Mouse (Mus musculus) hindbrain, embryonic 11.5 days (tissue): ENCODE results near the gene Mef2d. TPM values are rescaled to one million over a fixed set of nuclear protein-coding genes. Genes with fewer than 3 reads are reported as not detected.
A peak's percentile ranks its signal among the peaks of the same experiment; 100 is the strongest.

Experiments used
- ATAC-seq: fragments of 200-750 bp; cut with Nextera tagmentation; 2 replicates; pipeline ENCODE4 v1.8.0; 2017; ENCODE audit warnings: mild to moderate bottlenecking, moderate TSS enrichment, moderate library complexity; ENCODE audit not compliant: low FRiP score
- DNase-seq: peaks from one replicate; pipeline ENCODE4 v3.0.0-alpha.2; 2015; ENCODE audit warnings: low spot score
- H3K27ac ChIP-seq: fragments of 300-500 bp; sonication (generic); 2 replicates; pipeline ENCODE4 v1.5.1; 2014; ENCODE audit warnings: mild to moderate bottlenecking, low read depth, low read length
- H3K27me3 ChIP-seq: fragments of 300-500 bp; sonication (generic); 2 replicates; pipeline ENCODE4 v1.6.1; 2014; ENCODE audit warnings: mild to moderate bottlenecking, low read length, moderate library complexity, mixed read lengths; ENCODE audit not compliant: control insufficient read depth, insufficient read depth
- H3K36me3 ChIP-seq: fragments of 300-500 bp; sonication (generic); 2 replicates; pipeline ENCODE4 v1.6.1; 2014; ENCODE audit warnings: mild to moderate bottlenecking, low read length, moderate library complexity, mixed read lengths; ENCODE audit not compliant: control insufficient read depth, insufficient read depth
- H3K4me1 ChIP-seq: fragments of 300-500 bp; sonication (generic); replicated peaks from 2 replicates; pipeline ENCODE4 v1.6.1; 2014; ENCODE audit warnings: low read length, mixed read lengths; ENCODE audit not compliant: control insufficient read depth, insufficient read depth
- H3K4me2 ChIP-seq: fragments of 300-500 bp; sonication (generic); replicated peaks from 2 replicates; pipeline ENCODE4 v1.6.1; 2014; ENCODE audit warnings: mild to moderate bottlenecking, low read depth, low read length
- H3K4me3 ChIP-seq: fragments of 300-500 bp; sonication (generic); 2 replicates; pipeline ENCODE4 v1.5.1; 2014; ENCODE audit warnings: low read depth, low read length
- H3K9ac ChIP-seq: fragments of 300-500 bp; sonication (generic); 2 replicates; pipeline ENCODE4 v1.6.1; 2014; ENCODE audit warnings: low read depth, low read length
- H3K9me3 ChIP-seq: fragments of 300-500 bp; sonication (generic); 2 replicates; pipeline ENCODE4 v1.6.1; 2016; ENCODE audit warnings: low read length; ENCODE audit not compliant: control insufficient read depth
- WGBS: fragments of 180-500 bp; shearing (Covaris S2); extraction: QIAGEN DNeasy Blood & Tissue Kit; methylation state at CpG from one replicate; pipeline ENCODE4 v1.1.7; 2014; 5-methylcytosine and 5-hydroxymethylcytosine counted together
- polyA plus RNA-seq: library from polyadenylated mRNA; unstranded; fragments of >200 nt; fragmentation: Nextera tagmentation; extraction: Ambion mirVana; gene quantifications from 2 replicates; pipeline ENCODE4 v1.2.1, GENCODE M21; 2014

Gene Mef2d
- polyA plus RNA-seq, 1 experiment from 2014 or later: 12.0 TPM

GRCm38 (mm10) chr3:88198505-88199020, 56.4 kb downstream of the Mef2d start:
- Histone ChIP-seq H3K36me3 (no peaks in the 10 kb centered on the region), H3K4me2 (peak overlapping the region; percentile 14; the same call in 1 of the 2 replicates), H3K27me3 (peaks cover 48% of the 10 kb centered on the region), H3K4me1 (peaks cover 21% of the 10 kb centered on the region), H3K27ac (peak overlapping the region; percentile 59), H3K4me3 (no peak overlapping the region), H3K9me3 (no peaks in the 10 kb centered on the region), H3K9ac (no peak overlapping the region)
- 3% methylated on average over 9 of the region's 9 CpGs for WGBS
- ATAC-seq (no peak), DNase-seq (peak; percentile 32)

- Histone ChIP-seq H3K4me3 (no peak overlapping the region), H3K4me2 (no peak overlapping the region), H3K9me3 (no peaks in the 10 kb centered on the region), H3K36me3 (no peaks in the 10 kb centered on the region), H3K27me3 (peaks cover 56% of the 10 kb centered on the region), H3K27ac (no peak overlapping the region), H3K9ac (peak overlapping the region; percentile 84), H3K4me1 (peaks cover 27% of the 10 kb centered on the region)
- peak; percentile 41 for DNase-seq
- 29% methylated on average over 2 of the region's 2 CpGs for WGBS
- ATAC-seq: no peak
These were observed 57.5 kb downstream of the Mef2d start for GRCm38 (mm10) chr3:88199541-88200110.

- 0% methylated on average over 58 of the region's 61 CpGs for WGBS
- ATAC-seq (no peak), DNase-seq (peak; percentile 66)
- Histone ChIP-seq H3K36me3 (no peaks in the 10 kb centered on the region), H3K27ac (peak overlapping the region; percentile 72), H3K4me3 (peak overlapping the region; percentile 44), H3K9ac (peak overlapping the region; percentile 84), H3K27me3 (peaks cover 58% of the 10 kb centered on the region), H3K4me1 (peaks cover 27% of the 10 kb centered on the region), H3K4me2 (peak overlapping the region; percentile 86), H3K9me3 (no peaks in the 10 kb centered on the region)
These were observed 58.2 kb downstream of the Mef2d start for GRCm38 (mm10) chr3:88200161-88200971.

DNA sequence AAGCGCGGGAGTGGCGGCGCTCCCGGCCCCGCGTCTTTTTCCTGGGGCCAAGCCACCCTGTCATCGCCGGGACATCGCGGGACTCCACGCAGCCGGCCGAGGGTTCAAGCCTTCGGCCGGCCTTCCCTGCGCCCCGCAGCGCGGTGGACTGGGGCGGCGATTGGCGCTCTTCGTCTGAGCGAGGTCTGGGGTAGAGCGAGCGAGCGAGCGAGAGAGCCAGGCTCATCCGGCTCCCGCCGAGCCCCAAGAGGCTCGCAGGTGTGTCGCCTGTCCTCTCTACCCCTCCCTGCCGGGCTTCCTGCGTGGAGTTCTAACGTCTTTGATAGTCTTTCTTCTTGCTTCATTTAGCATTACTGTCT, 58.8 kb downstream of the Mef2d start:
- Histone ChIP-seq H3K36me3 (no peaks in the 10 kb centered on the region), H3K4me1 (peaks cover 27% of the 10 kb centered on the region), H3K4me2 (peak overlapping the region; percentile 86), H3K9ac (peak overlapping the region; percentile 84), H3K27ac (peak overlapping the region; percentile 72), H3K9me3 (no peaks in the 10 kb centered on the region), H3K4me3 (peak overlapping the region; percentile 44), H3K27me3 (peaks cover 58% of the 10 kb centered on the region)
- ATAC-seq: no peak
- under 1% methylated on average over 37 of the region's 37 CpGs for WGBS
- peak; percentile 65 for DNase-seq

DNA sequence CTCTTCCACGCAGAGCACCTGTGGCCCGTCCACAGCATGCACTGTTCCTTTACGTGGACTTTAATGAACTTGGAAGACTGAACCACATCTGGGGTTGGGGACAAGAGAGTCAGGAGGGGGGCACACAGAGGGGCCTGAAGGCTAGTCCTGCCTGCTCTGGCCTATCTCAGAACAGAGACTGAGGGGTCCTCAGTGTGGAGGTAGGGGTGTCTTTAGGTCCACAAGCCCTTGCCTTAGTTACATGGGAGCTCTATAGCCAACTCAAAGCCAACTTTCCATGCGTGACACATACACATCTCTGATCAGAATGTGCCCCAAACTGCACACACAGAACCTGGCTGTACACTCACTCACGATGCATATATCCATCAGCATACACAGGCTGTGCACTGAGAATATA, 59.5 kb downstream of the Mef2d start:
- 17% methylated on average over 5 of the region's 5 CpGs for WGBS
- H3K4me1 ChIP-seq: peaks cover 27% of the 10 kb centered on the region
- no peaks in the 10 kb centered on the region for H3K36me3 ChIP-seq
- H3K27me3 ChIP-seq: peaks cover 62% of the 10 kb centered on the region
- H3K4me3 ChIP-seq: peak overlapping the region; percentile 44; the same call in 1 of the 2 replicates
- peak overlapping the region; percentile 84 for H3K9ac ChIP-seq
- no peaks in the 10 kb centered on the region for H3K9me3 ChIP-seq
- H3K4me2 ChIP-seq: peak overlapping the region; percentile 86
- H3K27ac ChIP-seq: no peak overlapping the region
- DNase-seq (peak; percentile 45), ATAC-seq (no peak)

DNA sequence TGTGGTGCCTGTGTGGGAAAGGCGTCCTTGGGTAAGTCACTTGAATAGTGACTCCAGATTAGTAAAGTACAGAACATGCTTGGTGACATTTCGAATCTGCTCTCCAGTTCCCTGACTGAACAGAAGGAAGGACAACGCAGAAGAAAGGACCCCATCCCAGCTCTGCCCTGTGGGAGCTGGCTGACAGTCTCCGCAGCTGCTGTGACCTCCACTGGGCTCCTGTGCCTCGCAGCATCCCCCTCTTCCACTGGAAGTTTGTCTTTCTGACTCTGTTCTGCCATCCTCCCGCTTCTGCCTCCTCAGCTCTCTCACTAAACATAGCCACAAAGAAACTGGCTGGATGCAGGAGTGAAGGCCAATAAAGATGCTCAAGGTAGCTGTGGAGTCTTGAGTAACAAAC, 60.8 kb downstream of the Mef2d start:
- peak overlapping the region; percentile 15; the same call in 1 of the 2 replicates for H3K4me2 ChIP-seq
- peak; percentile 41 for DNase-seq
- no peak overlapping the region for H3K4me3 ChIP-seq
- H3K36me3 ChIP-seq: no peaks in the 10 kb centered on the region
- peaks cover 24% of the 10 kb centered on the region for H3K4me1 ChIP-seq
- peaks cover 63% of the 10 kb centered on the region for H3K27me3 ChIP-seq
- 4% methylated on average over 6 of the region's 6 CpGs for WGBS
- H3K27ac ChIP-seq: peak overlapping the region; percentile 97
- no peaks in the 10 kb centered on the region for H3K9me3 ChIP-seq
- peak overlapping the region; percentile 42; the same call in 1 of the 2 replicates for H3K9ac ChIP-seq
- no peak for ATAC-seq

DNA sequence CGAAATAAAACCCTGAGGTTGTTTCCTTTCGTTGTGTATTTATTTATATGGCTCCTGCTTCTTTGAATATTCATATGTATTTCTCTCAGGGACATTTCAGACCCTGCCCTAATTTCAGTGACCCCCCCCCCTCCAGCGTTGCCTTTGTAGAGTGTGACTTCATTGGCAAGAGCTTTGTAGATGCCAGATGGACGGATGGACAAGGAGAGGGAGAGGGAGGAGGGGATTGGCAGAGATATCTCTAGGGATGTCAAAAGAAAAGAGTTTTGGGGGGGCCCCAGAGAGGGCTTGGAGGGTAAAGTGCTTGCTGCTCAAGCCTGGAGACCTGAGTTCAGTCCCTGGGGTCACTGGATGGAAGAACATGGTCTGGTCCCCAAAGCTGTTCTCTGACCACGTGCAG, 61.3 kb downstream of the Mef2d start:
- H3K27ac ChIP-seq: peak overlapping the region; percentile 97
- H3K27me3 ChIP-seq: peaks cover 65% of the 10 kb centered on the region
- no peaks in the 10 kb centered on the region for H3K36me3 ChIP-seq
- H3K9ac ChIP-seq: peak overlapping the region; percentile 49; the same call in 1 of the 2 replicates
- WGBS: 11% methylated on average over 5 of the region's 5 CpGs
- H3K9me3 ChIP-seq: no peaks in the 10 kb centered on the region
- peak; percentile 20 for DNase-seq
- H3K4me2 ChIP-seq: peak overlapping the region; percentile 14; the same call in 1 of the 2 replicates
- no peak for ATAC-seq
- H3K4me1 ChIP-seq: peaks cover 20% of the 10 kb centered on the region
- H3K4me3 ChIP-seq: no peak overlapping the region

- H3K36me3 ChIP-seq: no peaks in the 10 kb centered on the region
- peaks cover 18% of the 10 kb centered on the region for H3K4me1 ChIP-seq
- no peaks in the 10 kb centered on the region for H3K9me3 ChIP-seq
- ATAC-seq: no peak
- H3K27me3 ChIP-seq: peaks cover 67% of the 10 kb centered on the region
- WGBS: 5% methylated on average over 7 of the region's 7 CpGs
- H3K9ac ChIP-seq: peak overlapping the region; percentile 49
- no peak overlapping the region for H3K4me3 ChIP-seq
- peak overlapping the region; percentile 97 for H3K27ac ChIP-seq
- DNase-seq: peak; percentile 37
- peak overlapping the region; percentile 14 for H3K4me2 ChIP-seq
These were observed 62.0 kb downstream of the Mef2d start for GRCm38 (mm10) chr3:88203999-88204700.
